Mouse (Mus musculus) layer of hippocampus, postnatal 10 days (tissue): ENCODE results near the gene Kansl1. TPM values are rescaled to one million over a fixed set of nuclear protein-coding genes. Genes with fewer than 3 reads are reported as not detected.
A peak's percentile ranks its signal among the peaks of the same experiment; 100 is the strongest.

Experiments used
- DNase-seq, 2 experiments: peaks; one replicate each; pipeline ENCODE4 v3.0.0; 2021; ENCODE audit warnings: low spot score in 2 of 2
- total RNA-seq, 2 experiments: library from RNA; stranded (reverse); gene quantifications; 2 replicates each; pipeline ENCODE4 v1.2.3; 2021

The Kansl1 gene
- total RNA-seq, 2 experiments from 2014 or later, result 60.1 to 62.7 TPM

DNA sequence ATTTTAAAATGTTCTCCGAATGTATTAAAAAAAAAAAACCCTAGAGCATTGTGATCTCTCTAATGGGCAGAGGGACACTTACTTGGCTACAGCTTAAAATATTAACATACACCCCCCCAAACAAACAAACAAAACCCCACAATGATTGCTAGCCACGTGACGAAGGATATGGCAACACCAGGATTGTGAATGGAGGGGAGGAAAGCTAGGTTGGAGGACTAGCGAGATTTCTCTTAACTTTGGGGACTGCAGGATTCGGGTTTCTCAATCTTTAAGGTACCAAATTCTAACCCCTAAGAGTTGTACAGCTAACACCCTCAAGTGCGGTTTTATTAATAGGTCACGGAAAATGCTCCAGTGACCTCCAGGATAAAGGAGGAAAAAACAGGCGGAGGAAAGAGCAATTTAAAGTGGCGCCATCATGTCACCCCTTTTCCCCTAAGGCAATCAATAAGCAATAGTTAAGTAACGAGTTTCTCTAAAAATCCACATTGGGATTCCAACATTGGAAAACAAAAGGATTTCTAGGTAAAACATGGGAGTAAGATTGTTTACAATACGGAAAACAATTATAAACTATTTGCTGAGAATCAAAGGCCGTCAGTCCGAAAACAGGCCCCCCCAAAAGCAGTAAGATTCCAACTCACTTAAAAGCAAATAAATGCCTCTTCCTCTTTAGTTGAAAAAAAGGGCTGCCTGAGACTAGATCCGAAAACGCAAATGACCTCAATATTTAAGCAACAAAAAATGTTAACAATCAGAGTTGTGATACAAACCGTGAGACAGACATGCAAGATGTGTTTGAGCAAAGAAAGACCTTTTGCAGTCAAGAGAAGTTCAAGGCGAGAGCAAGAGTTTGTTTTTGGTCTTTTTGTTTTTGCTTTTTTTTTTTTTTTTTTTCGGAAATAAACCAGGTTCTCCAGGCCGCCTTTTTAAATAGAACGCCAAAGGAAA is 27.9 kb downstream of the Kansl1 start:
- no peak for DNase-seq

DNA sequence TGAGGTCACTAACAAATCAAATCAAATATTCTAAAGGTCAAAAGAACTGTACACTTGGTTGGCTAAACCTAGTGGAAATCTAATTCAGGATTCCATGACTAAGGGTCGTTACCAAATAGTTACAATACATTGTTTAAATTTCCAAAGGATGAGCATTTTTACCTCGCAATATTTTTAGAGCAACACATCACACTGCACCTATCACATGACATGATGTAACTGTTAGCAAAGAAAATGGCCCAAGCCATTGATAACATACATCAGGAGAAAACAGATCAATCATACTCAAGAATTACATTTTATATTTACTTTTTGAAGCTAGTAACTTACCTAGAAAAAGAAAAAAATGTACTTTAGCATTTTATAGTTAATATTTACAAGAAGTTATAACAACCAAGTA is 29.0 kb downstream of the Kansl1 start:
- no peak for DNase-seq

- no peak for DNase-seq
These were observed 30.2 kb downstream of the Kansl1 start for GRCm38 (mm10) chr11:104438450-104438849.

- DNase-seq, result no peak
These were observed 32.2 kb downstream of the Kansl1 start for GRCm38 (mm10) chr11:104436394-104436954.

DNA sequence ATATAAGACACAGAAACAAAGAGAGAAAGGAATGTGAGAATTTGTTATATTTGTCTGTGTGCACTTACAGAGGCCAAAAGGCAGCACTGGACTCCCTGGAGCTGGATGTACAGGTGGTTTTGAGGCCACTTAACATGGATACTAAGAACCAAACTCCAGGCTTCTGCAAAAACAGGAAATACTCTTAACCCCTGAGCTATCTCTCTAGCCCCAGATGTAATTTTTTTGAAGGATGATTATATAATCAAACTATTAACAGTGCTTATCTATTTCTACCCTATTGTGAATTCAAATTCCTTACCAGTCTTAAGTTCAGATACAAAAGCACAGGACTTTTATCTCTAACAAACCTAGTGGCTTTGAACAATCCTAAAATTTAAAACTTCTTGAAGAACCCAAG is 32.9 kb downstream of the Kansl1 start:
- DNase-seq, result no peak

- no peak for DNase-seq
These were observed 33.5 kb downstream of the Kansl1 start for GRCm38 (mm10) chr11:104435141-104435540.

DNA sequence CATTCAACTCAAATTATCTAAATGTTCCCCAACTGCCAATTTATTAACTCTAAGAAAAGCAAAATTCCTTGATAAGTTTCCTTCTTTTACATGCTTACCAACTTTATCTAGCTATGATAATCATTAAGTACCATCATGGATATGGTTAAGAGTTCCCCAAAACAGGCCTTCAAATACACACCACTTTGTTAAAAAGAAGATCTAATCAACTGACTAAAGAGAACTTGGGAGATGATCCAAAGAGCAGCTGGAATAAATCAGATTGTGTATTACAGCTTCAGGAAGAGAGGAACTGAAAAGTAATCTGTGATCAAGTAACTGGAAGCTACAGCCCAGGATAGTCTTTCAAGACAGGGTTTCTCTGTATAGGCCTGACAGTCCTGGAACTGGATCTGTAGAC is 36.4 kb downstream of the Kansl1 start:
- DNase-seq, result no peak

DNA sequence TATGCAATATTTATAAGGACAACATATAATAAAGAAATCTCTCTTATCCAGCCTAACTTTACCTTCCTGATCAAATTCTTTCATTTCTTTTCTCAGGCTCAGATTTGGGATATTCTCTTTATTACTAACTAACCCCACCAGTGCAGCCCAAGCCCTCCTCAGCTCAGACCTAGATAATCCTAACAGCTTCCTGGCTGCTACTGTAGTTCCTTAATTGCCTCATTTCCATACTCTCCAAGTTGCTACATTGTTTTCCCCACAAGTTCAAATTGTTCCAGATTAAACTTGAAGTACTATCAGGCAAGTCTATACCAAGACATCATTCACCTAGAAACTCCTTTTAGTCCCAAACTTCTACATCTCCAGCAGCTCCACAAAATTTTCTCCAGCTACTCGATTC is 36.9 kb downstream of the Kansl1 start:
- DNase-seq, result no peak

DNA sequence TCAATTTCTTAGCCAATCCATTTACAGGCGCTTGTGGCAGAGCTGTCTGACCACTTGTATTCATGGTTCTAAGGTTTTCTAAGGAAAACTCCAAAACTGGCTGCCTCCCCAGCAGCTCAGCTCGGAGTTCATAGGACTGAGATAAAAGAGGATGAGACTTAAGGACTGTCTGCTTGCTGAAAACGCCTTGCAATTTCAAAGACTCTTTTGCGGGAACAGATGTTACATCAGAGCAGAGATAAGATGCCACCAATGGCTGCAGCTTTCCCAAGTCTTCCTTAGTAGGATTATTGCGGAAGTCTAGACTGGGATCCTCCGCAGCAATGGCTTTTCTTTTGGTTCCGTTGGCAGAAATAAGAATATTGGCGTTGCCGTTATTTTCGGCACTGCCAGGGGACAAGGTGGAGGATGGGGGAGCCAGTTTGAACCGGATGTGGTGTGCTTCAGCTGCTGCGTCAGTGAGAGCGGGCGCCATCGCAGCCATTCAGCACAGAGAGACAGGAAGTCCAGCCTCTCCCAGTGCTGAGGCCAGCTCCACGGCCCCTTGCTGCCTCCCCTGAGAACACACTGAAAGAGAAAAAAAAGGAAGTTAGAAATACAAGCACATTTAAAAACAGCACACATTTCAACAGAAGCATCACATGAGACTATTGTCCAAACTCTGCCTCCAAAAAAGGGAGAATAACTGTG is 43.8 kb downstream of the Kansl1 start:
- peak in 1 of 2 experiments; percentile 27 for DNase-seq

DNA sequence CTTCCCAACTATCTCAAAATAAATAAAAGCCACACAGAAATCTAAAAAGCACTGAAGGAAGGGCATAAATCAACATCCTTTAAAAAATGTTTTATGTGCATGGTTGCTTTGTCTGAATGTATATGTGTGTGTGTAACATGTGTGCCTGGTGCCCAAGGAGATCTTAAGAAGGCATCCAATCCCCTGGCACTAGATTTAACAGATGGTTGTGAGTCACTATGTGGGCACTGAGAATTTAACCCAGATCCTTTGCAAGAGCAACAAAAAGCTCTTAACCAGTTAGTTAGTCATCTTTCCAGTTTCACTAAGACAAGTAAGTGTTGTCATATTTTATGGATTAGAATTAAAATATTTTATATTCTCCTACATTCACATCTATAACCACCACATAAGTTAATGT is 56.4 kb downstream of the Kansl1 start:
- no peak for DNase-seq

GRCm38 (mm10) chr11:104407391-104407790 is 61.3 kb downstream of the Kansl1 start:
- DNase-seq, result no peak

DNA sequence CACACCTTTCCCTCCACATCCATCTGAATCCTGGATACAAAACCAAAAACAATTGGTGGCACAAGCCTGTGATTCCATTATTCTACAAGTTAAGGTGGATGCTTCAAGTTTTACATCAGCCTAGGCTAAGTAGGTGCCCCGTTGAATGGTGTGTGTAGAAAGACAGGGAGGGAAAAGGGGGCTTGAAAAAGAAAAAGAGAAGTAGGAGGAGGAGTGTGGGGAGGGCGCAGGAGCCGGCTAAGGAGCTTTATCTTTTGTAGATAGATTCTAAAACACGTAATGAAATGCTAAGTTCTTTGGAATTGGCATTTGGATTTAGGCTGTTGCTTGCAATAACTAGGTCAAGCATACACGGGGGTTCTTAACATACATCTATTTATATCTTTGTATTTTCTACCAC is 67.7 kb downstream of the Kansl1 start:
- no peak for DNase-seq

- no peak for DNase-seq
These were observed 69.0 kb downstream of the Kansl1 start for GRCm38 (mm10) chr11:104399459-104400216.

- no peak for DNase-seq
These were observed 73.0 kb downstream of the Kansl1 start for GRCm38 (mm10) chr11:104395648-104396047.

DNA sequence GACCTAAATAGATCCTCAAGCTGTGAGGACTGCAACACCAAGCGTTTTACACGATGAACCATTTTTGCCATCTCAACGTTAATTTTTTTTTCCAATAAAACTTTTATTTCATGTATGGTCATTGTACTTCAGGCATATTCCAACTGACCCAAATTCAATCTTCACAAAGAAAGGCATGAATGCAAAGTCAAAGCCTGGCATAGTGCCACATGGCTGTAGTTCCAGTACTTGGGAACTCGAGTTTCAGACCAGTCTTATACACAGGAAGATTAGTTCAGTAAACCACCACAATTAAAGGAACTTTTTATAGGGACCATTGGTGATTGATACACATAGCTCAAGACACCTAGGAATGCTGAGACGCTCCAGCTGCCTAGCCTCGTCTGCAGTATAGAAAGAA is 75.5 kb downstream of the Kansl1 start:
- DNase-seq, result peak in 1 of 2 experiments; percentile 19

DNA sequence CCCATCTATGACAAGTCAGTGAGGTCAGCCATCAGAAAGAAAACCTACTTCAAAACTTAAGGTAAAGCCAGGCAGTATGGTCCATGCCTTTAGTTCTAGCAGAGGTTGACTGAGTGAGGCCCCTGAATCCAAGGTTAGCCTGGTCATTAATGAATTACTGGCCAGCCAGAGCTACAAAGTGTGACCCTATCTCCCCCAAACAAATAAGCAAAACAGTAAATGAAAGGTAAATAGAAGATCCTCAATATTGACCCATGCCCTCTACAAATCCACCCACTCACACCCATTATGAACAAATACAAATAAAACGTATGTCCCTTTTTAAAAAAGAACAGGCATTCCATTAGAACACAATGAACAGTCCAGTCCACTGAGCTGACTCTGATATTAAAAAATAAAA is 76.5 kb downstream of the Kansl1 start:
- no peak for DNase-seq

- no peak for DNase-seq
These were observed 81.4 kb downstream of the Kansl1 start for GRCm38 (mm10) chr11:104387284-104387683.

- DNase-seq, result no peak
These were observed 82.1 kb downstream of the Kansl1 start for GRCm38 (mm10) chr11:104386595-104386994.

DNA sequence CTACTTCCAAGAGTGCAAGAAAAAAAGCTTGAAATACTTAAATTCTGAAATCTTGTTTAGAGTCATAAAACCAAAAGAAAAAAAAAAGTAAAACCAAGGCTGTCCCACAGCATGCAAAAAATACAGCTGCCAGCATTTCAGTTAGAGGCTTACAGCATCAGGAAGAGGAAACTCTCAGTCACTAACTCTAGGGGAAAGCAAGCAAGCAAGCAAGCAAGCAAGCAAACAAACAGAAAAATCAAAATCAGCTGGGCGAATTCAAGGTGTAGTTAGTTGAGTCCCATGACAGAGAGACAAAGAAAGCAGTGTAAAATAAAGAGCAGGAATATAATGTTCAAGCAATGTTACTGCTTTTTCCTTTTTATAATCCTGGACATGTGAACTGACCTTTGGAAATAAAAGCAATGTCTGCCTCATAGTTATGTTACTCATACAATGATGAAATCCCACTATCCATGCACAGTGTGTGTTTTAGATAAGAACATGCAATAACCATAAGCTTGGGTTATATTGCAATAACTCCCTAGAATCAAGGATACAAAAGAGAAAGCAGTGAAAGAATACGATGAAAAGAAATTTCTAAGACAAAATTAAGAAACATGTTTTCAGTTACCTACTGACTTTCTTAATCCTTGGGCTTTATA is 85.4 kb downstream of the Kansl1 start:
- DNase-seq, result no peak

DNA sequence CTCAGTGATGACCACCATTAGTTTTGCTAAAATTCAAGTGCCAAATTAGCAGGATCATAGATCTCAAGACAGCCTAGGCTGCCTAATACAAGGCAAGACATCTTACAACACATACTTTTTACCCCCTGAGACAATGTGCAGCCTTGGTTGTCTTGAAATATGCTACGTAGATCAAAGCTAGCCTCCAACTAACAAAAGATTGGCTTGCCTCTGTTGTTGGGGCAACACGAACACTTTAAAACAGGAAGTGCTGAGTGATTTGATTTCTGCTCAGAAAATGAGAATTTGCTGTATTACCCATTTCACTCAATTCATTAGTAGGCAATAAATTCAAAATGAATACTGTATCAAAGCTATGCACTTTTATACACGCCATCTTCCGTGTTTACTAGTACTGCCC is 86.8 kb downstream of the Kansl1 start:
- DNase-seq, result no peak

DNA sequence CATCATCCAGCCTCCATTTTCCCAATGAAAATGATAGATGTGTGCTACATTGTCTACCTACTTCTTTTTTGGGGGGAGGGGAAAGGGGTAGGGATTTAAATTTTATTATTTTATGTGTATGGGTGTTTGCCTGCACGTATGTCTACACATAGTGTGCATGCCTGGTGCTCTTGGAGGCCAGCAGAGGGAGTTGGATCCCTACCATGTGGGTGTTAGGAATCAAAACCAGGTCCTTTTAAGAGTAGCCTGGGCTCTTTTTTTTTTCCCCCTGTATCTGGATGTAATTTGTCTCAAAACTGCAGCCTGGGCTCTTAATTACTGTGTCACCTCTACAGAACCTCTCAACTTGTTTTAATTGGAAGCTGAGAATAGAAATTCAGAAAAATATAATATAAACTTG is 89.0 kb downstream of the Kansl1 start:
- no peak for DNase-seq
